Mouse (Mus musculus) kidney, embryonic 14.5 days (tissue): ENCODE results near the gene Hoxa7. TPM values are rescaled to one million over a fixed set of nuclear protein-coding genes. Genes with fewer than 3 reads are reported as not detected.

Experiments used
- ATAC-seq: fragments of 200-750 bp; cut with Nextera tagmentation; 2 replicates; pipeline ENCODE4 v1.8.0; 2017; ENCODE audit warnings: moderate number of reproducible peaks, mild to moderate bottlenecking, moderate TSS enrichment, moderate library complexity; ENCODE audit not compliant: low FRiP score, low TSS enrichment
- H3K27ac ChIP-seq: fragments of 300-500 bp; sonication (generic); 2 replicates; pipeline ENCODE4 v1.5.1; 2014; ENCODE audit warnings: low read depth, mild to moderate bottlenecking, low read length, moderate library complexity, mixed read lengths
- H3K27me3 ChIP-seq: fragments of 300-500 bp; sonication (generic); 2 replicates; pipeline ENCODE4 v1.6.1; 2014; ENCODE audit warnings: mild to moderate bottlenecking, low read length; ENCODE audit not compliant: control insufficient read depth, insufficient read depth
- H3K36me3 ChIP-seq: fragments of 300-500 bp; sonication (generic); 2 replicates; pipeline ENCODE4 v1.6.1; 2014; ENCODE audit warnings: low read length, mixed read lengths; ENCODE audit not compliant: control insufficient read depth, insufficient read depth
- H3K4me1 ChIP-seq: fragments of 300-500 bp; sonication (generic); 2 replicates; pipeline ENCODE4 v1.6.1; 2014; ENCODE audit warnings: low read length, mixed read lengths; ENCODE audit not compliant: control insufficient read depth, insufficient read depth
- H3K4me2 ChIP-seq: fragments of 300-500 bp; sonication (generic); replicated peaks from 2 replicates; pipeline ENCODE4 v1.6.1; 2014; ENCODE audit warnings: low read depth, mild to moderate bottlenecking, low read length
- H3K4me3 ChIP-seq: fragments of 300-500 bp; sonication (generic); 2 replicates; pipeline ENCODE4 v1.5.1; 2014; ENCODE audit warnings: mild to moderate bottlenecking, low read length
- H3K9ac ChIP-seq: fragments of 300-500 bp; sonication (generic); 2 replicates; pipeline ENCODE4 v1.6.1; 2014; ENCODE audit warnings: low read depth, mild to moderate bottlenecking, low read length, moderate library complexity
- H3K9me3 ChIP-seq: fragments of 300-500 bp; sonication (generic); 2 replicates; pipeline ENCODE4 v1.6.1; 2016; ENCODE audit warnings: low read length; ENCODE audit not compliant: control insufficient read depth
- WGBS: fragments of 180-500 bp; shearing (Covaris S2); extraction: QIAGEN DNeasy Blood & Tissue Kit; methylation state at CpG from one replicate; pipeline ENCODE4 v1.1.7; 2014; 5-methylcytosine and 5-hydroxymethylcytosine counted together
- polyA plus RNA-seq: library from polyadenylated mRNA; unstranded; fragments of >200 nt; fragmentation: Nextera tagmentation; extraction: Ambion mirVana; gene quantifications from 2 replicates; pipeline ENCODE4 v1.2.1, GENCODE M21; 2014

Gene Hoxa7
- polyA plus RNA-seq, 1 experiment from 2014 or later = 19.1 TPM

DNA sequence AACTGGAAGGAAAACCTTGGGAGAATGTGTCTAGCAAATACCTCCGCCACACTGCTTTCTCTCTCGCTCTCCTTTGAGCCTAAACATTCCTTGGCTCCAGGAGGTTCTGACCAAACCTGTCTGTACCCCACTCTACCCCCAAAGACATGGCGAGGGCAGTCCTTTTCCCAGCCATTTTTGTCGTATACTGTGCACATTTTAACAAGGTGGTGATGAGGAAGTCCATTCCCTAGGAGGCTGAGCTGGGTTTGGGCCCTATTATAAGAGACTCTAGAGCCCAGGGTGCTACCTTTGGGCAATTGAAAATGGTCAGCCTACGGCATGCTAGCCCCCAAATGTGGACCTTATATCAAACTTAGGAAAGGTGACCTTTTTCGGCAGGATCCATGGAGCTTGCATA is 14.2 kb upstream of the Hoxa7 start:
- H3K36me3 ChIP-seq = peaks cover under 1% of the 10 kb centered on the region; the same call in 1 of the 2 replicates
- H3K9ac ChIP-seq = peak overlapping the region; percentile 96
- no peak for ATAC-seq
- H3K4me3 ChIP-seq = peak overlapping the region; percentile 64
- H3K27me3 ChIP-seq = peaks cover 12% of the 10 kb centered on the region; the same call in 1 of the 2 replicates
- peak overlapping the region; percentile 98 for H3K27ac ChIP-seq
- H3K4me1 ChIP-seq = peaks cover 10% of the 10 kb centered on the region
- no peaks in the 10 kb centered on the region for H3K9me3 ChIP-seq
- WGBS = 18% methylated on average over 6 of the region's 6 CpGs
- H3K4me2 ChIP-seq = peak overlapping the region; percentile 83

- Histone ChIP-seq H3K9ac (peak overlapping the region; percentile 96), H3K9me3 (no peaks in the 10 kb centered on the region), H3K4me3 (peak overlapping the region; percentile 64), H3K4me1 (peaks cover 9% of the 10 kb centered on the region; the same call in 1 of the 2 replicates), H3K27ac (peak overlapping the region; percentile 98), H3K27me3 (peaks cover 12% of the 10 kb centered on the region; the same call in 1 of the 2 replicates), H3K36me3 (peaks cover 6% of the 10 kb centered on the region; the same call in 1 of the 2 replicates), H3K4me2 (peak overlapping the region; percentile 83)
- WGBS = 19% methylated on average over 9 of the region's 9 CpGs
- no peak for ATAC-seq
Observed at GRCm38 (mm10) chr6:52235267-52235666, 13.6 kb upstream of the Hoxa7 start.

DNA sequence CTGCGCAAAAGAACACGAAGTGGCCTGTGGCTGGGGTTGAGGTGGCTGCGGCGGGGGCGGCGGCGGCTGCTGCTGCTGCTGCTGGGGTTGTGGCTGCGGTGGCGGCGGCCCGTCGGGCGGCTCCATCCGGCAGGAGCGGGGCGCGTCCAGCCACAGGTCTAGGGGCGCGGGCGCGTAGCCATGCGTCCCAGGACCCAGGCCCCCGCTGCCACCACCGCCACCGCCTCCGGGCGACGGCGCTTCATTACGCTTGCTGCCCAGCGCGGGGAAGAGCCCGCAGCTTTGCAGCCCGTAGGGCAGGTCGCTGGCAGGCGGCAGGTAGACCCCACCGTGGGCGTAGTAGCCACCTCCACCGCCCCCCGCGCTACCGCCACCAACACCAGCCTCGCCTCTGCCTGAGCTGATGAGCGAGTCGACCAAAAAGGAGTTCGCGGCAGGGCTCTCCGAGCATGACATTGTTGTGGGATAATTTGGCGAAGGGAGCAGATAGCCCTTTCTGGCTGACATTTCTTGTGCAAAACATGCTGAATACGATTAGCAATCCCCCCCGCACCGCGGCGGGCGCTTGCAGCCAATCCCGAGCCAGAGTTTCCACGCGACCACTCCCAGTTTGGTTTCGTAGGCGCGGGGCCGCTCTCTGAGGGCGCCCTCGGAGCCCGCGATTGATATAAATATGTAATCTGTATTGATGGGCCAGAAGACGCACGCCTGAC is 12.9 kb upstream of the Hoxa7 start:
- H3K4me3 ChIP-seq = peak overlapping the region; percentile 64
- no peaks in the 10 kb centered on the region for H3K9me3 ChIP-seq
- H3K9ac ChIP-seq = peak overlapping the region; percentile 96
- peak; percentile 41 for ATAC-seq
- peak overlapping the region; percentile 98 for H3K27ac ChIP-seq
- WGBS = under 1% methylated on average over 68 of the region's 68 CpGs
- peaks cover 8% of the 10 kb centered on the region; the same call in 1 of the 2 replicates for H3K36me3 ChIP-seq
- H3K27me3 ChIP-seq = peaks cover 14% of the 10 kb centered on the region; the same call in 1 of the 2 replicates
- peak overlapping the region; percentile 83 for H3K4me2 ChIP-seq
- H3K4me1 ChIP-seq = peaks cover 9% of the 10 kb centered on the region; the same call in 1 of the 2 replicates

DNA sequence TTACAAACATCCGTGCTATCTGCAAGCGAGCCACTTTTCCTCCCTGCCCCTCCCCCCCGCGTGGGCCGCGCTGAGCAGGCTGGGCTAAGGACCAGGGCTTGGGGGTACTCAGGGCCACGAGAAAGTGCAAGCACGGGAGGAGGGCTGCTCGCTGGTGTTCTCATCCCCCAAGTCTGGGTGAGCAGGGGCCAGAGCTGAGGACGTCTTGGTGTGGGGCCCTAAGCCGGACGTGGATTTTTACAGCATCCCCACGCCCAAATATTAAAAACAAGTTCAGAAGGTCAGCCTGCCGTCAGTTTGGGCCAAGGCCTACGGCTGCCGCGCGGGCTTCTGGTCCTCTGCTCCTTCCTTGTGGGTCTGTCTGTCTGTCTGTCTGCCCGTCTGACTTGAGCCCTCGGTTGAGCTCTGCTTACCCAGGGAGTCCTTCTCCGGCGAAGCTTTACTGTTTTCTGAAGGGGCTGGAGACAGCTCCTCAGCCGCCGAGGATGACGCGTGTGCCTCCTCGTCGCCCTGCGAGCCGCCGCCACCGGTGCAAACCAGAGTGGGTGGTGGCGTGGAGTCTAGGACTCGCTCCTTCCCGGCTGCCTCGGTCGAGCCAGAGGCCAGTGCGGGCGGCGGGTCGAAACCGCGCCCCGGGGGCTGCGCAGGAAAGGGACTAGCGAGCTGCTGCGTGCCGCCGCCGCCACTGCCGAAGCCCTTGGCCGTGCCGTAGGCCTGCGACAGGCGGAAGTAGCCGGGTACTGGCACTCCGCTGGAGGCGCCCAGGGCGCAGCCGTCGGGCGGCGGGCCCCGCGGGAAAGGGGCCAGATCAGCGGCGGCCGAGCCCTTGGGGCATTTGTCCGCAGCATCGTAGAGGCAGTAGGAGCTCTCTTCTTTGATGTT is 12.1 kb upstream of the Hoxa7 start:
- Histone ChIP-seq H3K4me1 (peaks cover 9% of the 10 kb centered on the region; the same call in 1 of the 2 replicates), H3K4me2 (peak overlapping the region; percentile 83), H3K9me3 (no peaks in the 10 kb centered on the region), H3K4me3 (peak overlapping the region; percentile 64), H3K9ac (peak overlapping the region; percentile 96), H3K36me3 (peaks cover 9% of the 10 kb centered on the region; the same call in 1 of the 2 replicates), H3K27me3 (peaks cover 15% of the 10 kb centered on the region; the same call in 1 of the 2 replicates), H3K27ac (peak overlapping the region; percentile 98)
- ATAC-seq = peak; percentile 59
- under 1% methylated on average over 70 of the region's 70 CpGs for WGBS

DNA sequence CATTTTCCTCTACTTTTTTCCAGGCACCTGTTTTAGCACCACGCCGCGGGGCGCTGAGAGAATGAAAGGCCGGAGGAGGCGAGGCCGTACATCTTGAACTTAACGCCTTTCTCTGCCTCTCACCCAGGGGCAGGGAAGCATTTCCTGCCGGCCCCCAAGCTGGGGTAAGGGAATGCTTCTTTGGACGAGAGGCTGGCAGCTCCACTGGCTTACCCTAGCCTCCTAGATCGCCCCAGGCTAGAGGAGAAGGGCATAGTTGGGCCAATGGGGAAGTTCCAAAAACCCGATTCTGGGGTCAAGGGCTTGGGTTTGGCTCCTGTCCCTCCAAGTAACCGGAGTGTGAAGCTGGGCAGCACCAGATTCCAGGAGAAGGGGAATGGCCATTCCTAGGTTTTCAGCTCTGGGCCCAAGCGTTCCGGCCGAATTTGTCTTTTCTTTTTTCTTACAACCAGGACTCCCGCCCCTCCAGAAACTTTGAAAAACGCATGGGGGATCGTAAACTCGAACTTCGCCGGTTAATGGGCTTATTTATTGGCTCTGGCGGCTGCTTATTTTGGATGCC is 11.4 kb upstream of the Hoxa7 start:
- peaks cover 15% of the 10 kb centered on the region; the same call in 1 of the 2 replicates for H3K27me3 ChIP-seq
- 1% methylated on average over 23 of the region's 23 CpGs for WGBS
- peak overlapping the region; percentile 64 for H3K4me3 ChIP-seq
- no peak for ATAC-seq
- no peaks in the 10 kb centered on the region for H3K9me3 ChIP-seq
- peaks cover 9% of the 10 kb centered on the region; the same call in 1 of the 2 replicates for H3K4me1 ChIP-seq
- peak overlapping the region; percentile 96 for H3K9ac ChIP-seq
- peak overlapping the region; percentile 83 for H3K4me2 ChIP-seq
- peak overlapping the region; percentile 98 for H3K27ac ChIP-seq
- peaks cover 9% of the 10 kb centered on the region; the same call in 1 of the 2 replicates for H3K36me3 ChIP-seq

- 1% methylated on average over 18 of the region's 18 CpGs for WGBS
- Histone ChIP-seq H3K9me3 (no peaks in the 10 kb centered on the region), H3K27me3 (peaks cover 15% of the 10 kb centered on the region; the same call in 1 of the 2 replicates), H3K4me2 (peak overlapping the region; percentile 83), H3K4me3 (peak overlapping the region; percentile 64), H3K4me1 (peaks cover 10% of the 10 kb centered on the region; the same call in 1 of the 2 replicates), H3K9ac (peak overlapping the region; percentile 96), H3K36me3 (peaks cover 9% of the 10 kb centered on the region; the same call in 1 of the 2 replicates), H3K27ac (peak overlapping the region; percentile 98)
- ATAC-seq = no peak
Observed at GRCm38 (mm10) chr6:52232568-52232965, 10.9 kb upstream of the Hoxa7 start.

DNA sequence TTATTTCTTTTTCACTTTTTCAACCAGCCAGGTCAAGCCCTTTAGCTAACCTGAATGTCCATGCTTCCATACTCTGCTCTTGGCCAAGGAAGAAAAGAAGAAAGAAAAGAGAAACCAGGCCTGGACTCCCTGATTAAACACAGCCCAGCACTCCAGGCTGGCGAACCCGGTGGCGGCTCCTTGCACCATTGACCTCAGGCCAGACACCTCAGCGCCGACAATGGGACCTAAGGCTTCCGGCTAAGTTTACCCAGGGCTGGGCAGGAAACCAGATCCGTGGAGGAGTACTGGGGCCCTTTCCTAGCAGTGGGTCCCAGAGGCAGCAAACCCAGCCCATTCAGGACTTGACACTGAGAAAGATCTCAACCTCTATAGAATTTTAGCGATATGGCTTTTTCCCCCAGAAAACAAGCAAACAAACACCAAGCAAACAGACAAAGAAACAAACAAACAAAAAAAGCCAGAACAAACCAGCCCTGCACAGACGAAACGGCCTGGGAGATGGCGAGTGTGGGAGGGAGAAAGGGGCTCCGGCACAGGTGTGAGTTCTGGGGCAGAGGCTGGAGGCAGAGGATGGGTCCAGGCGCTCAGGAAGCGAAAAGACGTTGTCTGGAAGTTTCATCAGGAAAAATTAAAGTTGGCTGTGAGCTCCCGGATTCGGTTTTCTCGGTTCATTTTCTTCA is 10.4 kb upstream of the Hoxa7 start:
- Histone ChIP-seq H3K4me2 (peak overlapping the region; percentile 83), H3K27me3 (peaks cover 15% of the 10 kb centered on the region; the same call in 1 of the 2 replicates), H3K4me3 (peak overlapping the region; percentile 64), H3K9ac (peak overlapping the region; percentile 96), H3K4me1 (peaks cover 15% of the 10 kb centered on the region; the same call in 1 of the 2 replicates), H3K36me3 (peaks cover 9% of the 10 kb centered on the region; the same call in 1 of the 2 replicates), H3K9me3 (no peaks in the 10 kb centered on the region), H3K27ac (peak overlapping the region; percentile 98)
- WGBS = 0% methylated on average over 18 of the region's 18 CpGs
- ATAC-seq = 0 out of 2 replicates have a peak, but pooled peaks have one; percentile 28
